Comparison of ENCODE assay signal across 8 mouse cellular contexts in the genomic region with DNA sequence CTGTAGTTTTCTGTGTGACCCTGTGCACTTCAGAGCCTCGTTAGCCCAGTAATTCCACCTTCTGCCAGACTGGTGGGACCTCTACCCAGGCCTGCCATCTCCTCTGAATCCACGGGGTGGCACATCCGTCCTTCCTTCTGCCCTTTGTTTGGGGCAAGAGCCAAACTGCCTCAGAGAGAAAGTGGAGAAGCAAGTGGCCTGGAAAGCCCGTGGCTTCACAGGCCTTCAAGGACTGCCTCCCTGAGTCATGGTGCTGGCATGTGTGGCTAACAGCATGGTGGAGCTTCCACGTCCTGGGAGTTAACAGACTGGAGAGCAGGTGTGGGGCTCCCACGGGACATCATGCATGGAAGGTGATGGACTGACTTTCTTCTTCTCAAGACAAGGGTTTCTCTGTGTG. TPM values are rescaled to one million over a fixed set of nuclear protein-coding genes. Genes with fewer than 3 reads are reported as not detected.
A peak's percentile ranks its signal among the peaks of the same experiment; 100 is the strongest.
DNase-seq lines count a peak whose midpoint lies in the region; ATAC-seq and TF ChIP-seq lines count a peak whose summit lies in the region.

No protein-coding gene starts in this region.

- no peaks in the 10 kb centered on the region for H3K27me3 ChIP-seq in cerebellum, adult 2 months (ENCODE audit: control insufficient read depth, insufficient read depth, low read length)
- no peaks in the 10 kb centered on the region for H3K27me3 ChIP-seq in stomach, postnatal 0 days (ENCODE audit: control insufficient read depth, insufficient read depth, low read length)
- no peaks in the 10 kb centered on the region for H3K27me3 ChIP-seq in hindbrain, embryonic 12.5 days

- H3K27ac ChIP-seq in cerebellum, adult 2 months (ENCODE audit: insufficient read depth, low read length): peak overlapping the region; percentile 82
- H3K27ac ChIP-seq in stomach, postnatal 0 days (replicated peaks): no peak overlapping the region
- H3K27ac ChIP-seq in hindbrain, embryonic 12.5 days: no peak overlapping the region

- peaks cover 66% of the 10 kb centered on the region for H3K4me1 ChIP-seq in cerebellum, adult 2 months (ENCODE audit: control insufficient read depth, insufficient read depth, low read length)
- H3K4me1 ChIP-seq in stomach, postnatal 0 days (replicated peaks; ENCODE audit: control insufficient read depth, insufficient read depth): peaks cover 3% of the 10 kb centered on the region; the same call in 1 of the 2 replicates
- no peaks in the 10 kb centered on the region for H3K4me1 ChIP-seq in hindbrain, embryonic 12.5 days

- intact Hi-C loops in left cerebral cortex, postnatal 25 days (cut with DNase I): no loop called here

- DNase-seq in cerebellum, adult 2 months: peak; percentile 51 to 70
- DNase-seq in ovary, adult 18-20 months (ENCODE audit: low spot score): peak; percentile 67
- DNase-seq in ovary, postnatal 10 days (ENCODE audit: low spot score): no peak
- peak; percentile 73 for DNase-seq in heart, postnatal 4 days
- peak; percentile 52 for DNase-seq in stomach, postnatal 0 days (ENCODE audit: low spot score)
- DNase-seq in left cerebral cortex, postnatal 25 days (ENCODE audit: low spot score in 2 of 2): no peak

- peaks cover 23% of the 10 kb centered on the region for H3K36me3 ChIP-seq in stomach, postnatal 0 days (ENCODE audit: control insufficient read depth, insufficient read depth, low read length)
- peaks cover 61% of the 10 kb centered on the region for H3K36me3 ChIP-seq in hindbrain, embryonic 12.5 days

- no peak overlapping the region for H3K4me3 ChIP-seq in cerebellum, adult 2 months (replicated peaks; ENCODE audit: insufficient read depth, low read depth, low read length)
- no peak overlapping the region for H3K4me3 ChIP-seq in stomach, postnatal 0 days (ENCODE audit: low read depth, low read length)
- no peak overlapping the region for H3K4me3 ChIP-seq in hindbrain, embryonic 12.5 days

- ATAC-seq in cerebellum, adult (ENCODE audit: insufficient number of reproducible peaks, low FRiP score, low TSS enrichment): no peak
- peak; percentile 19; the same call in 1 of the 2 replicates for ATAC-seq in stomach, postnatal 0 days (ENCODE audit: low FRiP score, low TSS enrichment)
- no peak for ATAC-seq in hindbrain, embryonic 12.5 days (ENCODE audit: low FRiP score)

- TF ChIP-seq POLR2A in cerebellum, adult 2 months (IDR thresholded peaks at IDR 0.05; ENCODE audit: borderline replicate concordance, insufficient read depth, low read length): no peak

- H3K4me2 ChIP-seq in stomach, postnatal 0 days (replicated peaks; ENCODE audit: low read depth): no peak overlapping the region
- no peak overlapping the region for H3K4me2 ChIP-seq in hindbrain, embryonic 12.5 days (replicated peaks)

- H3K9ac ChIP-seq in stomach, postnatal 0 days (ENCODE audit: low read length): no peak overlapping the region
- H3K9ac ChIP-seq in hindbrain, embryonic 12.5 days: no peak overlapping the region

- peak; percentile 51; the same call in 1 of the 2 replicates for TF ChIP-seq CTCF in cerebellum, adult 2 months (IDR thresholded peaks at IDR 0.05; ENCODE audit: borderline replicate concordance, insufficient read depth, low read depth, low read length)
- peak; percentile 64 for TF ChIP-seq CTCF in stomach, postnatal 0 days (IDR thresholded peaks at IDR 0.05; ENCODE audit: low read depth)

- WGBS in cerebellum, adult 2 months: 9% methylated on average over 6 of the region's 6 CpGs
- 64% methylated on average over 6 of the region's 6 CpGs for WGBS in stomach, postnatal 0 days
- 71% methylated on average over 6 of the region's 6 CpGs for WGBS in hindbrain, embryonic 12.5 days

- no peak for TF ChIP-seq EP300 in stomach, postnatal 0 days (optimal IDR thresholded peaks at IDR 0.05)

- H3K9me3 ChIP-seq in stomach, postnatal 0 days (ENCODE audit: control insufficient read depth, low read length): no peaks in the 10 kb centered on the region
- H3K9me3 ChIP-seq in hindbrain, embryonic 12.5 days (replicated peaks): no peaks in the 10 kb centered on the region

RNA-seq across cellular contexts. Expression of a gene that starts 8.8 kb away (rescaled TPM):
- 3.8 TPM in 2 replicates for polyA plus RNA-seq in cerebellum, adult 2 months (2012; rRNA removed)
- total RNA-seq in heart, postnatal 4 days (2021): 10 to 100 TPM; 37.2 to 38.4 TPM
- 29.2 and 31.2 TPM in 2 replicates for polyA plus RNA-seq in stomach, postnatal 0 days (2015; fragmentation: Nextera tagmentation; extraction: Ambion mirVana)
- 61.6 and 68.2 TPM in 2 replicates for polyA plus RNA-seq in hindbrain, embryonic 12.5 days (2016; fragmentation: Nextera tagmentation; extraction: Ambion mirVana)
- total RNA-seq in left cerebral cortex, postnatal 25 days (2021): 1 to 10 TPM; 1.6 to 1.7 TPM

RNA-seq across cellular contexts. Expression of a gene that starts 28.1 kb away (rescaled TPM):
- 34.1 and 34.2 TPM in 2 replicates for polyA plus RNA-seq in cerebellum, adult 2 months (2012; rRNA removed)
- total RNA-seq in heart, postnatal 4 days (2021): 10 to 100 TPM; 39.9 to 43.5 TPM
- 28.9 and 30.4 TPM in 2 replicates for polyA plus RNA-seq in stomach, postnatal 0 days (2015; fragmentation: Nextera tagmentation; extraction: Ambion mirVana)
- polyA plus RNA-seq in hindbrain, embryonic 12.5 days (2016; fragmentation: Nextera tagmentation; extraction: Ambion mirVana): 32.1 and 33.0 TPM in 2 replicates
- 10 to 100 TPM; 15.4 to 16.4 TPM for total RNA-seq in left cerebral cortex, postnatal 25 days (2021)

RNA-seq across cellular contexts. Expression of a gene that starts 47.2 kb away (rescaled TPM):
- 44.7 and 50.6 TPM in 2 replicates for polyA plus RNA-seq in cerebellum, adult 2 months (2012; rRNA removed)
- 10 to 100 TPM; 50.7 to 53.7 TPM for total RNA-seq in heart, postnatal 4 days (2021)
- polyA plus RNA-seq in stomach, postnatal 0 days (2015; fragmentation: Nextera tagmentation; extraction: Ambion mirVana): 7.3 and 7.5 TPM in 2 replicates
- polyA plus RNA-seq in hindbrain, embryonic 12.5 days (2016; fragmentation: Nextera tagmentation; extraction: Ambion mirVana): 10.6 and 11.2 TPM in 2 replicates
- total RNA-seq in left cerebral cortex, postnatal 25 days (2021): 1 to 10 TPM; 7.4 to 7.5 TPM

Comparison
In these comparisons a context has a peak if more than half of its experiments do, and no peak if none do; other contexts are left out.
1. DNase-seq: peak in cerebellum, adult 2 months (2 of 2), ovary, adult 18-20 months (single experiment), heart, postnatal 4 days (single experiment) and stomach, postnatal 0 days (single experiment); none in ovary, postnatal 10 days (single experiment) and left cerebral cortex, postnatal 25 days (0 of 2).